Mouse (Mus musculus): ENCODE measurements around the gene Ell. TPM values are rescaled to one million over a fixed set of nuclear protein-coding genes. Genes with fewer than 3 reads are reported as not detected.

Gene Ell
- polyA plus RNA-seq, 1 experiment from 2014 or later = 14.9 TPM

- no peak overlapping the region for H3K27ac ChIP-seq
- 10% methylated on average over 23 of the region's 23 CpGs for WGBS
- H3K4me3 ChIP-seq (replicated peaks; ENCODE audit: low read depth, low read length) = no peak overlapping the region
- peaks cover 18% of the 10 kb centered on the region for H3K4me1 ChIP-seq (replicated peaks; ENCODE audit: insufficient read depth, low read length)
- no peak overlapping the region for H3K9ac ChIP-seq (ENCODE audit: low read depth, low read length)
- no peaks in the 10 kb centered on the region for H3K9me3 ChIP-seq (replicated peaks; ENCODE audit: low read length)
- ATAC-seq (replicated peaks; ENCODE audit: low FRiP score, low read depth) (no peak), DNase-seq (ENCODE audit: low spot score) (no peak)
- peaks cover 42% of the 10 kb centered on the region for H3K27me3 ChIP-seq (ENCODE audit: insufficient read depth, low read length)
- no peaks in the 10 kb centered on the region for H3K36me3 ChIP-seq (ENCODE audit: insufficient read depth, low read length)
- 0 out of 2 replicates have a peak overlapping the region, but pooled peaks have one; percentile 21 for H3K4me2 ChIP-seq (ENCODE audit: low read length)
- TF ChIP-seq CTCF (IDR thresholded peaks at IDR 0.05; ENCODE audit: low read depth) = no peak
Measured at GRCm38 (mm10) chr8:70501820-70502529, 37.3 kb upstream of the Ell start.

- ATAC-seq (replicated peaks; ENCODE audit: low FRiP score, low read depth) (no peak), DNase-seq (ENCODE audit: low spot score) (no peak)
- Histone ChIP-seq H3K27ac (no peak overlapping the region), H3K9ac (ENCODE audit: low read depth, low read length) (no peak overlapping the region), H3K27me3 (ENCODE audit: insufficient read depth, low read length) (peaks cover 41% of the 10 kb centered on the region), H3K4me2 (ENCODE audit: low read length) (0 out of 2 replicates have a peak overlapping the region, but pooled peaks have one; percentile 21), H3K4me1 (replicated peaks; ENCODE audit: insufficient read depth, low read length) (peaks cover 18% of the 10 kb centered on the region), H3K4me3 (replicated peaks; ENCODE audit: low read depth, low read length) (no peak overlapping the region), H3K9me3 (replicated peaks; ENCODE audit: low read length) (no peaks in the 10 kb centered on the region), H3K36me3 (ENCODE audit: insufficient read depth, low read length) (peaks cover 3% of the 10 kb centered on the region; the same call in 1 of the 2 replicates)
- WGBS = 37% methylated on average over 12 of the region's 12 CpGs
- no peak for TF ChIP-seq CTCF (IDR thresholded peaks at IDR 0.05; ENCODE audit: low read depth)
Measured at GRCm38 (mm10) chr8:70502540-70502939, 36.7 kb upstream of the Ell start.

- Histone ChIP-seq H3K4me3 (replicated peaks; ENCODE audit: low read depth, low read length) (no peak overlapping the region), H3K9me3 (replicated peaks; ENCODE audit: low read length) (no peaks in the 10 kb centered on the region)
Measured at GRCm38 (mm10) chr8:70503062-70503750, 36.1 kb upstream of the Ell start.

GRCm38 (mm10) chr8:70504291-70504716 is 35.0 kb upstream of the Ell start:
- 41% methylated on average over 16 of the region's 16 CpGs for WGBS
- Histone ChIP-seq H3K9me3 (replicated peaks; ENCODE audit: low read length) (no peaks in the 10 kb centered on the region), H3K9ac (ENCODE audit: low read depth, low read length) (no peak overlapping the region), H3K4me3 (replicated peaks; ENCODE audit: low read depth, low read length) (no peak overlapping the region), H3K4me1 (replicated peaks; ENCODE audit: insufficient read depth, low read length) (peaks cover 24% of the 10 kb centered on the region), H3K27ac (no peak overlapping the region), H3K27me3 (ENCODE audit: insufficient read depth, low read length) (peaks cover 31% of the 10 kb centered on the region), H3K36me3 (ENCODE audit: insufficient read depth, low read length) (peaks cover 8% of the 10 kb centered on the region), H3K4me2 (ENCODE audit: low read length) (no peak overlapping the region)
- DNase-seq (ENCODE audit: low spot score) = no peak
- TF ChIP-seq CTCF (IDR thresholded peaks at IDR 0.05; ENCODE audit: low read depth) = no peak
- no peak for ATAC-seq (replicated peaks; ENCODE audit: low FRiP score, low read depth)

More at GRCm38 (mm10) chr8:70503062-70503750, 36.1 kb upstream of the Ell start:
- DNase-seq (ENCODE audit: low spot score) (peak; percentile 89), ATAC-seq (replicated peaks; ENCODE audit: low FRiP score, low read depth) (no peak)
- H3K9ac ChIP-seq (ENCODE audit: low read depth, low read length) = no peak overlapping the region
- H3K36me3 ChIP-seq (ENCODE audit: insufficient read depth, low read length) = peaks cover 8% of the 10 kb centered on the region; the same call in 1 of the 2 replicates
- H3K4me1 ChIP-seq (replicated peaks; ENCODE audit: insufficient read depth, low read length) = peaks cover 18% of the 10 kb centered on the region
- WGBS = 15% methylated on average over 46 of the region's 46 CpGs
- H3K4me2 ChIP-seq (ENCODE audit: low read length) = peak overlapping the region; percentile 32
- no peak overlapping the region for H3K27ac ChIP-seq
- H3K27me3 ChIP-seq (ENCODE audit: insufficient read depth, low read length) = peaks cover 41% of the 10 kb centered on the region
- TF ChIP-seq CTCF (IDR thresholded peaks at IDR 0.05; ENCODE audit: low read depth) = peak; percentile 81

GRCm38 (mm10) chr8:70504851-70505250 is 34.4 kb upstream of the Ell start:
- H3K27ac ChIP-seq = no peak overlapping the region
- TF ChIP-seq CTCF (IDR thresholded peaks at IDR 0.05; ENCODE audit: low read depth) = peak; percentile 90
- ATAC-seq (replicated peaks; ENCODE audit: low FRiP score, low read depth) = no peak
- H3K36me3 ChIP-seq (ENCODE audit: insufficient read depth, low read length) = peaks cover 8% of the 10 kb centered on the region
- peaks cover 24% of the 10 kb centered on the region for H3K4me1 ChIP-seq (replicated peaks; ENCODE audit: insufficient read depth, low read length)
- no peaks in the 10 kb centered on the region for H3K9me3 ChIP-seq (replicated peaks; ENCODE audit: low read length)
- DNase-seq (ENCODE audit: low spot score) = peak; percentile 83
- no peak overlapping the region for H3K9ac ChIP-seq (ENCODE audit: low read depth, low read length)
- no peak overlapping the region for H3K4me3 ChIP-seq (replicated peaks; ENCODE audit: low read depth, low read length)
- WGBS = 61% methylated on average over 3 of the region's 3 CpGs
- no peak overlapping the region for H3K4me2 ChIP-seq (ENCODE audit: low read length)
- peaks cover 27% of the 10 kb centered on the region for H3K27me3 ChIP-seq (ENCODE audit: insufficient read depth, low read length)

GRCm38 (mm10) chr8:70505698-70506327 is 33.4 kb upstream of the Ell start:
- Histone ChIP-seq H3K27me3 (ENCODE audit: insufficient read depth, low read length) (peaks cover 20% of the 10 kb centered on the region), H3K27ac (peak overlapping the region; percentile 89), H3K4me2 (ENCODE audit: low read length) (peak overlapping the region; percentile 78), H3K9me3 (replicated peaks; ENCODE audit: low read length) (no peaks in the 10 kb centered on the region), H3K4me3 (replicated peaks; ENCODE audit: low read depth, low read length) (peak overlapping the region; percentile 77), H3K9ac (ENCODE audit: low read depth, low read length) (peak overlapping the region; percentile 82), H3K36me3 (ENCODE audit: insufficient read depth, low read length) (peaks cover 8% of the 10 kb centered on the region), H3K4me1 (replicated peaks; ENCODE audit: insufficient read depth, low read length) (peaks cover 21% of the 10 kb centered on the region)
- ATAC-seq (replicated peaks; ENCODE audit: low FRiP score, low read depth) (peak; percentile 12), DNase-seq (ENCODE audit: low spot score) (no peak)
- no peak for TF ChIP-seq CTCF (IDR thresholded peaks at IDR 0.05; ENCODE audit: low read depth)
- 38% methylated on average over 32 of the region's 32 CpGs for whole genome bisulfite sequencing
